Mouse (Mus musculus): ENCODE data around the gene Sub1. TPM values are rescaled to one million over a fixed set of nuclear protein-coding genes. Genes with fewer than 3 reads are reported as not detected.

Gene Sub1
- total and polyA plus RNA-seq, 3 experiments: 553 to 2,677 (median 1,927) TPM

DNA sequence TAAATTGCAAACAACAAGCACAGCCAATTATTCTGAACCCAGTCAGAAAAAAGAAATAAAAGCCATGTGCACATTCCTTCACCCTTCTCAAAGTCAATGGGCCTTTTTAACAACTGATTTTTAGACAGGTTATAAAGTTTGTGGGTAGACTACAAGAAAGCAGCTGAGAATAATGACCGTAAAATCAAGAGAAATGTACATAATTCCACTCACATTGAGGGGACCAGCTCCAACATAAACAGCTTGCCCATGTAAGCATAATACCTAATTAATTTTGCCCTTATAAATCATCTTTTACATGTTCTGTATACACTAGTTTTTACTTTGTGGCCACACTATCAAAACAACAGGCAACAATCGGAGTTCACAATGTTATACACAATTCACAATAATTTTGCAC is 2.8 kb downstream of the Sub1 start:
- Histone ChIP-seq H3K4me3 (replicated peaks in 1 of 3; ENCODE audit: low read depth in 2 of 3, low read length in 2 of 3, poor library complexity in 1 of 3) (peak overlapping the region; percentile 76 to 95 (median 89)), H3K9ac (ENCODE audit: insufficient read depth, low read depth) (peak overlapping the region; percentile 97), H3K4me1 (ENCODE audit: control insufficient read depth in 1 of 2, insufficient read depth in 2 of 2) (peaks cover 4 to 51% of the 10 kb centered on the region in 2 experiments; a peak in 2 of 4 replicates), H3K27ac (ENCODE audit: insufficient read depth, low read depth) (no peak overlapping the region), H3K79me2 (replicated peaks; ENCODE audit: control insufficient read depth, extremely low read depth, insufficient read depth, poor library complexity, severe bottlenecking) (peaks cover 60% of the 10 kb centered on the region), H3K27me3 (replicated peaks) (no peaks in the 10 kb centered on the region), H3K9me3 (replicated peaks; ENCODE audit: low read length) (peaks cover 8% of the 10 kb centered on the region), H3K36me3 (replicated peaks in 1 of 2; ENCODE audit: control insufficient read depth in 1 of 2, insufficient read depth in 1 of 2, low read length in 1 of 2) (peaks cover 24 to 48% of the 10 kb centered on the region in 2 experiments), H3K4me2 (ENCODE audit: insufficient read depth, low read depth, poor library complexity, severe bottlenecking) (peak overlapping the region; percentile 98)
- no peak for TF ChIP-seq SIN3A (IDR thresholded peaks at IDR 0.05; ENCODE audit: low read length)
- no peak for TF ChIP-seq RCOR1 (conservative IDR thresholded peaks at IDR 0.05; ENCODE audit: low read depth, low read length)
- TF ChIP-seq MXI1 (IDR thresholded peaks at IDR 0.05; ENCODE audit: low read depth, low read length): no peak
- no peak for DNase-seq (ENCODE audit: extremely low read depth)
- dilution Hi-C loops (cut with MboI; ENCODE audit: extremely low pct_ligation_motif_present, extremely low pct_unique_long_range_greater_than_20kb, low sequenced_read_pairs) (no loop called here), in situ Hi-C loops (cut with MboI; ENCODE audit: low pct_ligation_motif_present, low pct_unique_long_range_greater_than_20kb, low sequenced_read_pairs) (no loop called here)

GRCm38 (mm10) chr15:11991552-11992113 is 5.2 kb downstream of the Sub1 start:
- Histone ChIP-seq H3K27ac (ENCODE audit: insufficient read depth, low read depth) (no peak overlapping the region), H3K9ac (ENCODE audit: insufficient read depth, low read depth) (no peak overlapping the region), H3K79me2 (replicated peaks; ENCODE audit: control insufficient read depth, extremely low read depth, insufficient read depth, poor library complexity, severe bottlenecking) (peaks cover 77% of the 10 kb centered on the region), H3K4me3 (replicated peaks in 1 of 3; ENCODE audit: low read depth in 2 of 3, low read length in 2 of 3, poor library complexity in 1 of 3) (peak overlapping the region in 2 of 3 experiments; percentile 3 to 89), H3K4me2 (ENCODE audit: insufficient read depth, low read depth, poor library complexity, severe bottlenecking) (peak overlapping the region; percentile 63; the same call in 1 of the 2 replicates), H3K27me3 (replicated peaks) (no peaks in the 10 kb centered on the region), H3K9me3 (replicated peaks; ENCODE audit: low read length) (peaks cover 14% of the 10 kb centered on the region), H3K36me3 (replicated peaks in 1 of 2; ENCODE audit: control insufficient read depth in 1 of 2, insufficient read depth in 1 of 2, low read length in 1 of 2) (peaks cover 44 to 71% of the 10 kb centered on the region in 2 experiments), H3K4me1 (ENCODE audit: control insufficient read depth in 1 of 2, insufficient read depth in 2 of 2) (peaks cover 12 to 73% of the 10 kb centered on the region in 2 experiments; a peak in 3 of 4 replicates)
- DNase-seq (ENCODE audit: extremely low read depth): no peak
- in situ Hi-C loops (cut with MboI; ENCODE audit: low pct_ligation_motif_present, low pct_unique_long_range_greater_than_20kb, low sequenced_read_pairs): no loop called here
- dilution Hi-C loops (cut with MboI; ENCODE audit: extremely low pct_ligation_motif_present, extremely low pct_unique_long_range_greater_than_20kb, low sequenced_read_pairs): no loop called here
- TF ChIP-seq MYC (IDR thresholded peaks at IDR 0.05; ENCODE audit: low read depth, low read length): no peak
- TF ChIP-seq CTCF (conservative IDR thresholded peaks at IDR 0.05 in 1 of 2, IDR thresholded peaks at IDR 0.05 in 1 of 2; ENCODE audit: low read depth in 2 of 2, low read length in 2 of 2): peak in 1 of 2 experiments; percentile 71; a peak in 2 of 4 replicates
- no peak for TF ChIP-seq CHD2 (IDR thresholded peaks at IDR 0.05; ENCODE audit: low read length)
- TF ChIP-seq POLR2A (IDR thresholded peaks at IDR 0.05; ENCODE audit: low read depth, low read length): no peak
- TF ChIP-seq MXI1 (IDR thresholded peaks at IDR 0.05; ENCODE audit: low read depth, low read length): peak; percentile 22; the same call in 1 of the 2 replicates
- peak; percentile 67 for TF ChIP-seq SMC3 (IDR thresholded peaks at IDR 0.05; ENCODE audit: low read depth, low read length)
- TF ChIP-seq E2F4 (IDR thresholded peaks at IDR 0.05; ENCODE audit: insufficient replicate concordance, low read depth, low read length): 0 out of 2 replicates have a peak, but pooled peaks have one; percentile 11
- TF ChIP-seq SIN3A (IDR thresholded peaks at IDR 0.05; ENCODE audit: low read length): peak; percentile 41; the same call in 1 of the 2 replicates
- TF ChIP-seq USF1 (IDR thresholded peaks at IDR 0.05; ENCODE audit: low read depth, low read length): no peak
- TF ChIP-seq PAX5 (IDR thresholded peaks at IDR 0.05; ENCODE audit: low read length): no peak
- peak; percentile 16; the same call in 1 of the 2 replicates for TF ChIP-seq ZC3H11A (IDR thresholded peaks at IDR 0.05; ENCODE audit: low read depth, low read length)
- TF ChIP-seq UBTF (IDR thresholded peaks at IDR 0.05; ENCODE audit: low read depth, low read length): no peak
- TF ChIP-seq ELF1 (IDR thresholded peaks at IDR 0.05; ENCODE audit: low read depth, low read length): no peak
- TF ChIP-seq NRF1 (IDR thresholded peaks at IDR 0.05; ENCODE audit: low read depth, low read length): no peak
- TF ChIP-seq CHD1 (IDR thresholded peaks at IDR 0.05; ENCODE audit: low read depth, low read length): peak; percentile 67; the same call in 1 of the 2 replicates
- peak; percentile 73 for TF ChIP-seq RAD21 (IDR thresholded peaks at IDR 0.05; ENCODE audit: low read depth, low read length)
- TF ChIP-seq MAZ (IDR thresholded peaks at IDR 0.05; ENCODE audit: low read depth, low read length): no peak
- no peak for TF ChIP-seq ETS1 (conservative IDR thresholded peaks at IDR 0.05; ENCODE audit: low read depth, low read length)
- no peak for TF ChIP-seq MAFK (IDR thresholded peaks at IDR 0.05; ENCODE audit: insufficient replicate concordance, low read length)
- TF ChIP-seq NELFE (IDR thresholded peaks at IDR 0.05; ENCODE audit: low read depth, low read length): no peak
- TF ChIP-seq JUN (IDR thresholded peaks at IDR 0.05; ENCODE audit: insufficient read depth, low read depth, low read length): no peak
- 0 out of 2 replicates have a peak, but pooled peaks have one; percentile 29 for TF ChIP-seq EP300 (IDR thresholded peaks at IDR 0.05; ENCODE audit: low read length)
- no peak for TF ChIP-seq TBP (conservative IDR thresholded peaks at IDR 0.05; ENCODE audit: low read depth, low read length)
- no peak for TF ChIP-seq MEF2A (IDR thresholded peaks at IDR 0.05; ENCODE audit: borderline replicate concordance, low read depth, low read length)
- no peak for TF ChIP-seq ZKSCAN1 (IDR thresholded peaks at IDR 0.05; ENCODE audit: borderline replicate concordance, low read depth, low read length)
- no peak for TF ChIP-seq BHLHE40 (IDR thresholded peaks at IDR 0.05; ENCODE audit: low read depth, low read length)
- TF ChIP-seq JUND (conservative IDR thresholded peaks at IDR 0.05; ENCODE audit: low read depth, low read length): no peak
- no peak for TF ChIP-seq MAX (IDR thresholded peaks at IDR 0.05; ENCODE audit: low read length)
- no peak for TF ChIP-seq RCOR1 (conservative IDR thresholded peaks at IDR 0.05; ENCODE audit: low read depth, low read length)
- TF ChIP-seq TCF12 (IDR thresholded peaks at IDR 0.05; ENCODE audit: low read depth, low read length): no peak
- peak; percentile 71 for TF ChIP-seq ZNF384 (IDR thresholded peaks at IDR 0.05; ENCODE audit: low read depth, low read length)
- no peak for TF ChIP-seq USF2 (conservative IDR thresholded peaks at IDR 0.05; ENCODE audit: low read depth, low read length)
